Mouse (Mus musculus): Measurements from ENCODE around the gene Rasgrf1. TPM values are rescaled to one million over a fixed set of nuclear protein-coding genes. Genes with fewer than 3 reads are reported as not detected.

Rasgrf1 gene
- total and polyA plus RNA-seq, 3 experiments, result not detected

- TF ChIP-seq ETS1 (conservative IDR thresholded peaks at IDR 0.05; ENCODE audit: low read depth, low read length), result peak; percentile 69; the same call in 1 of the 2 replicates
- TF ChIP-seq POLR2AphosphoS2 (IDR thresholded peaks at IDR 0.05; ENCODE audit: low read depth, low read length), result no peak
- TF ChIP-seq RAD21 (IDR thresholded peaks at IDR 0.05; ENCODE audit: low read depth, low read length), result no peak
- peak; percentile 74; the same call in 1 of the 2 replicates for TF ChIP-seq MEF2A (IDR thresholded peaks at IDR 0.05; ENCODE audit: borderline replicate concordance, low read depth, low read length)
- no peak for TF ChIP-seq CHD1 (IDR thresholded peaks at IDR 0.05; ENCODE audit: low read depth, low read length)
- no peaks in the 10 kb centered on the region for H3K36me3 ChIP-seq (replicated peaks in 1 of 2; ENCODE audit: control insufficient read depth in 1 of 2, insufficient read depth in 1 of 2, low read length in 1 of 2)
- in situ Hi-C loops (cut with MboI; ENCODE audit: low pct_ligation_motif_present, low pct_unique_long_range_greater_than_20kb, low sequenced_read_pairs), result loop anchor here (10.0 kb wide), 1 partner anchor 47 kb away; no protein-coding TSS in a partner anchor
These were observed 2.3 kb downstream of the Rasgrf1 start for GRCm38 (mm10) chr9:89911891-89912549.

GRCm38 (mm10) chr9:89913135-89913534, 3.4 kb downstream of the Rasgrf1 start:
- Histone ChIP-seq H3K9ac (ENCODE audit: insufficient read depth, low read depth) (no peak overlapping the region), H3K36me3 (replicated peaks in 1 of 2; ENCODE audit: control insufficient read depth in 1 of 2, insufficient read depth in 1 of 2, low read length in 1 of 2) (no peaks in the 10 kb centered on the region), H3K27me3 (replicated peaks) (peaks cover 4% of the 10 kb centered on the region), H3K4me1 (ENCODE audit: control insufficient read depth in 1 of 2, insufficient read depth in 2 of 2) (peaks cover 4 to 21% of the 10 kb centered on the region in 2 experiments; a peak in 3 of 4 replicates), H3K27ac (ENCODE audit: insufficient read depth, low read depth) (no peak overlapping the region), H3K9me3 (replicated peaks; ENCODE audit: low read length) (peaks cover 13% of the 10 kb centered on the region), H3K79me2 (replicated peaks; ENCODE audit: control insufficient read depth, extremely low read depth, insufficient read depth, poor library complexity, severe bottlenecking) (no peaks in the 10 kb centered on the region), H3K4me2 (ENCODE audit: insufficient read depth, low read depth, poor library complexity, severe bottlenecking) (no peak overlapping the region), H3K4me3 (replicated peaks in 1 of 3; ENCODE audit: low read depth in 2 of 3, low read length in 2 of 3, poor library complexity in 1 of 3) (no peak overlapping the region)
- in situ Hi-C loops (cut with MboI; ENCODE audit: low pct_ligation_motif_present, low pct_unique_long_range_greater_than_20kb, low sequenced_read_pairs) (loop anchor here (10.0 kb wide), 1 partner anchor 48 kb away; no protein-coding TSS in a partner anchor), dilution Hi-C loops (cut with MboI; ENCODE audit: extremely low pct_ligation_motif_present, extremely low pct_unique_long_range_greater_than_20kb, low sequenced_read_pairs) (no loop called here)
- no peak for DNase-seq (ENCODE audit: extremely low read depth)
- TF ChIP-seq CTCF (conservative IDR thresholded peaks at IDR 0.05 in 1 of 2, IDR thresholded peaks at IDR 0.05 in 1 of 2; ENCODE audit: low read depth in 2 of 2, low read length in 2 of 2), result no peak
- TF ChIP-seq CHD2 (IDR thresholded peaks at IDR 0.05; ENCODE audit: low read length), result no peak
- no peak for TF ChIP-seq GABPA (IDR thresholded peaks at IDR 0.05; ENCODE audit: insufficient replicate concordance, low read depth, low read length)
- TF ChIP-seq RAD21 (IDR thresholded peaks at IDR 0.05; ENCODE audit: low read depth, low read length), result no peak
- TF ChIP-seq NELFE (IDR thresholded peaks at IDR 0.05; ENCODE audit: low read depth, low read length), result no peak
- no peak for TF ChIP-seq MAX (IDR thresholded peaks at IDR 0.05; ENCODE audit: low read length)
- no peak for TF ChIP-seq ELF1 (IDR thresholded peaks at IDR 0.05; ENCODE audit: low read depth, low read length)
- TF ChIP-seq MXI1 (IDR thresholded peaks at IDR 0.05; ENCODE audit: low read depth, low read length), result no peak
- no peak for TF ChIP-seq HCFC1 (IDR thresholded peaks at IDR 0.05; ENCODE audit: low read depth, low read length)
- TF ChIP-seq JUN (IDR thresholded peaks at IDR 0.05; ENCODE audit: insufficient read depth, low read depth, low read length), result no peak
- TF ChIP-seq MYC (IDR thresholded peaks at IDR 0.05; ENCODE audit: low read depth, low read length), result no peak
- no peak for TF ChIP-seq ETS1 (conservative IDR thresholded peaks at IDR 0.05; ENCODE audit: low read depth, low read length)
- no peak for TF ChIP-seq PAX5 (IDR thresholded peaks at IDR 0.05; ENCODE audit: low read length)
- no peak for TF ChIP-seq CHD1 (IDR thresholded peaks at IDR 0.05; ENCODE audit: low read depth, low read length)
- no peak for TF ChIP-seq JUND (conservative IDR thresholded peaks at IDR 0.05; ENCODE audit: low read depth, low read length)
- TF ChIP-seq MAZ (IDR thresholded peaks at IDR 0.05; ENCODE audit: low read depth, low read length), result no peak
- no peak for TF ChIP-seq E2F4 (IDR thresholded peaks at IDR 0.05; ENCODE audit: insufficient replicate concordance, low read depth, low read length)
- no peak for TF ChIP-seq POLR2A (IDR thresholded peaks at IDR 0.05; ENCODE audit: low read depth, low read length)
- TF ChIP-seq SMC3 (IDR thresholded peaks at IDR 0.05; ENCODE audit: low read depth, low read length), result no peak
- no peak for TF ChIP-seq UBTF (IDR thresholded peaks at IDR 0.05; ENCODE audit: low read depth, low read length)

More at GRCm38 (mm10) chr9:89911891-89912549, 2.3 kb downstream of the Rasgrf1 start:
- Histone ChIP-seq H3K9ac (ENCODE audit: insufficient read depth, low read depth) (no peak overlapping the region), H3K4me1 (ENCODE audit: control insufficient read depth in 1 of 2, insufficient read depth in 2 of 2) (peaks cover 4 to 21% of the 10 kb centered on the region in 2 experiments; a peak in 3 of 4 replicates), H3K9me3 (replicated peaks; ENCODE audit: low read length) (peaks cover 13% of the 10 kb centered on the region), H3K27ac (ENCODE audit: insufficient read depth, low read depth) (no peak overlapping the region), H3K79me2 (replicated peaks; ENCODE audit: control insufficient read depth, extremely low read depth, insufficient read depth, poor library complexity, severe bottlenecking) (no peaks in the 10 kb centered on the region), H3K27me3 (replicated peaks) (peaks cover 4% of the 10 kb centered on the region), H3K4me2 (ENCODE audit: insufficient read depth, low read depth, poor library complexity, severe bottlenecking) (no peak overlapping the region), H3K4me3 (replicated peaks in 1 of 3; ENCODE audit: low read depth in 2 of 3, low read length in 2 of 3, poor library complexity in 1 of 3) (no peak overlapping the region)
- dilution Hi-C loops (cut with MboI; ENCODE audit: extremely low pct_ligation_motif_present, extremely low pct_unique_long_range_greater_than_20kb, low sequenced_read_pairs), result no loop called here
- DNase-seq (ENCODE audit: extremely low read depth), result peak; percentile 54
